Mouse (Mus musculus) urinary bladder, postnatal 25 days (tissue): ENCODE data around the gene Ccn1.
A peak's percentile ranks its signal among the peaks of the same experiment; 100 is the strongest.

ENCODE experiments used
- DNase-seq: peaks from one replicate; pipeline ENCODE4 v3.0.0; 2022; ENCODE audit warnings: low spot score

Gene Ccn1

DNA sequence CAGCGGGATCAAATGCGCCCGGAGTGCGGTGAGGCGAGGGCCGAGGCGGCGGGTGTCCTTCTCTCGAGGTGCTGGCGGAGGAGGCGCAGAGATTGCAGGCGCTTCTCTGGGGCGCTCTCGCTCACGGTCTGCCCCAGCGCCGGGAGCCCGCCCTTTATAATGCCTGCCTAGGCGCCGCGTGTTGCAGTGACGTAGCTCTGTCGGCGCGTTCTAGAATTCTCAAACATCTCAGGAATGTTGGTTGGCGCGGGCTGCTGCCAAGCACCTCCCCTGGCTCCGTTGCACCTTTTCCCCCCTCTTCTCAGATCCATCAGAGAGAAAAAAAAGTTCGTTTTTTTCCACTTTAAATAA, at the start of gene Ccn1:
Gene Ccn1 (minus strand): TSS at position 130 of the 351 bp plus-strand sequence.
- peak; percentile 86 for DNase-seq

DNA sequence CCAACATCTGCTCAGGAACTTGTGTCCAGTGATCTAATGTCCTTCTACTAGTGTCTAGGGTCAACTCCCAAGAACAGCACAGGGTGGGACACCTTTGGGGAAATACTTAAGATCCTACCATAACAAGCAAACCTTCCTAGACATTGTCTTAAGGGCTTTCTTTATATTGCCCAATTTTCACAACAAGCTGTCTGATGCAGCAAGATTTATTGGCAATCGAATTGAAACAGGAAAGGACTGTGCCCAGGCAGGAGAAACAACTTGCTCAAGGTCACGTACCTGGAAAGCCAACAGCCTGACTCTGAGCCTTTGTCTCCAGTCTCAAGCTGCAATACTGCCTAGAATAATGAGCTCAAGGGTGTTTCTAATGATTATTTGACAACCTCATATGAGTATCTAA, 43.6 kb upstream of the Ccn1 start:
- no peak for DNase-seq

DNA sequence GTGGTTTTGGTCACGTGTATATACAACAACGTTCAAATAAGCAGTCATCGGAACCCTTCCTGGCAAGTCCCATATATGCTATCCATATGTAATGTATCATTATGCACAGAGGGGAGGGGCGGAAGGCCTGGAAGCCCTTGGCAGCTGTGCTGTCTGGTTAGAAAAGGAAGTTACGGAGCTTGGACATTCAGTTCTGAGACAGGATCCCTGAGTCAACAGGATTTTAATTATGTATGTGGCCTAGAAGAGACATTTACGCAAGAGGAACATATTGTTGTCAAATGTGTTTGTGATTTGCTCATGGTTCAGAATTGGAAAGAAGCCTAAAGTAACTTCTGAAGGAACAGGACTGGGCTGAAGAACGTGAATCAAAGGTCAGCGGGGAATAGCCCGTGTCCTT, 42.3 kb upstream of the Ccn1 start:
- DNase-seq, result no peak

DNA sequence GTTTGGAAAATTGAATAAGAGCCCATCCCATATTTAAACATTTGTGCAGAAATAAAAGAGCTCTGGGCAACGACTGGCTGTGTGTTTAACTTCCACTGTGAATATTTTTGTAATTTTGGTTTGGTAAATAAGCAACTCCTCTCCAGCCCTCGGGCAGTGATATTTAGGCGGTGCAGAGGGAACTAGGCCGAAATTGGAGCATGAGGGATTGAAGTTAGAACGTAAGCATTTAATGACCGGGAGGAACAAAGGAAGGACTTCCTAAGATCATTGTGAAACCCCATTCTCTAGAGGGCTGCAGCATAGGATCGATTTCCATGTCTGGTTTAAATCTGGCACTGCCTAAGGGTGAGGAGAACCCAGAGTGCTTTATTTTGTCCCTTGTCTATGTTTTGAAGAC, 41.6 kb upstream of the Ccn1 start:
- DNase-seq, result no peak

DNA sequence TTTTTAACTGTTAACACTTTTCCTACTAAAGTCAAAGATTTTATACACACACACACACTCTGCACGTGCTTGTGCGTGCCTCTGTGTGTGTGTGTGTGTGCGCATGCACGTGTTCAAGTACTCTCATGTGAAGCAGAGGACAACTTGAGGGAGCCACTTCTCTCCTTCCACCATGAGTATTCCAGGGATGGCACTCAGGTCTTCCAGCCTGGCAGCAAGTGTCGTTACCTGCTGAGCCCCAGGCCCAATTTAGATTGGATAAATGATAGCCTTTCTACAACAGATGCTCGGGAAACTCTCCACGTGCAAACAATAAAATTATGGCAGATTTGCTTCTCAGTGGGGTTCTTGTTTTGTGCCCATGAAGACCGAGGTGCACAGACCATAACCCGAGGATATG, 39.5 kb upstream of the Ccn1 start:
- DNase-seq, result no peak

DNA sequence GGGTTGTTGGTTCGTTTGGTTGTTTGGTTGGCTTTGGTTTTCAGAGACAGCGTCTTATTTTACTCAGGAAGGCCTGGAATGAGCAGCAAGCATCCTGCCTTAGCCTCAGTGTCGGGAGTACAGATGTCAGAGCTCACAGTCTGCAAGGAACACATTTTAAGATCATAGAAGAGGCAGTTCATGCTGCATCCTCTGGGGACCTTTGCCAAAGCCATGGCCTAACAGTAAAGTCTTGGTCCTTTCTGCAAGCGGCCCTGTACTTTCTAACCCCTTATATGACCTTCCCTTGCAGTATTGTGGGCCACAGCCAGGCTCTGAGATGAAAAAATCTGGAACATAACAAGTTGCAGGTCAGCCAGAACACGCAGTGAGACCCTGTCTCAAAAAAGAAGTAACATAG, 38.1 kb upstream of the Ccn1 start:
- DNase-seq, result no peak

DNA sequence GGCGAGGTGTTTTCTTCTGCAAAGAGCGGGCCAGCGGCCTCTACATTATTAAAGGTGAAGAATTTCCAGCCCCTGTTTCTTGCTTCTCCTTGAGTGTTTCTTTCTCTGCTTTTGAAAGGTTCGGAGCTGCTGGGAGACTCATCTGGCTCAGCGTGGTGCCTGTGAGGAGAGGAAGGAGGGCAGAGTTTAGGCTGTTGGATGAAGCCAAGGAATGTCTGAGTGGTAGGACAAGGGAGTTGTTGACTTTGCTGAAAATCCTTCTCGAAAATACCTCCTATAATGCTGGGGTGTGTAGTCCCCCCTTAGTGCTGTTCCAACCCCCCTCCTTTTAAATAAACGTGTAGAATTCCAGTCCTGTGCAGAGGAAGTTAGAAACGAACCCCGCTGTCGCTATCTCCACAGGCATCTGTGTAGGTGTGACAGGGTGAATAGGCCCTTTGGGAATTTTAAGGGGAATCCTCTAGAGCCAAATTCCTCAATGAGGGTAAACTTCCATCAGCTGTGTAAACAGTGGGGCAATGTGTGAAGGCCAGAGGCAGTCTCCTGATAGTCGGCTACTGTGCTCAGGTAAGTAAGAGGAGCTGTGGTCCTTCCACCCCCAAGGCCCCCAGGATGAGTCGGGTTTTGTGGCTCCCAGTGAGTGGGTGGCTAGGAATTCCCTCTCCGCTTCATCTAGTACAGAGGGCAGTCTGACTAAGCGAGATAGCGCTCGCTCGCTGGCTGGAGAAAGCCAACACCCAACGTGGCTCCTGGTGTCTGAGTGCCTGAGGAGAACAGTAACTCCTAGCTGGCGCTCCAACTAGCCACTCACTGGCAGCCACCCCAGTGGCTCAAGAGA, 35.0 kb upstream of the Ccn1 start:
- DNase-seq, result peak; percentile 23

DNA sequence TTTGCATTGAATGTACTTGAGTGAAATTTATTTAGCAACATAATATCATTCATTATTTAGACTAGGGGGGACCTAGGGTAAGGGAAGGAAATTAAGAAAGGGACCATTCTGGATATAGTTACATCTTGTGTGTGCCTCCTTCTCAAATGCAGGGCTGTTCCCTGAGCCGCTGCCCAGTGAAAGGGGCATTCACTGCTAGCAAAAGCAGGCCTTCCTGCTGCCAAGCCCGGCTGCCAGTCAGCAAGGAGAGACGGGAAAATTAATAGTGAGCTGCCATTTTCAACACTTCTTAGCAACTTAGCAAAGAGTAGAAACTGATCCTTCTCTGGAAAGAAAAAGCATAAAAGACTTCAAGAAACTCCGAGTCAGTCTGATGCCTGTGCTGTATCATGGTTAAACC, 34.4 kb upstream of the Ccn1 start:
- no peak for DNase-seq

DNA sequence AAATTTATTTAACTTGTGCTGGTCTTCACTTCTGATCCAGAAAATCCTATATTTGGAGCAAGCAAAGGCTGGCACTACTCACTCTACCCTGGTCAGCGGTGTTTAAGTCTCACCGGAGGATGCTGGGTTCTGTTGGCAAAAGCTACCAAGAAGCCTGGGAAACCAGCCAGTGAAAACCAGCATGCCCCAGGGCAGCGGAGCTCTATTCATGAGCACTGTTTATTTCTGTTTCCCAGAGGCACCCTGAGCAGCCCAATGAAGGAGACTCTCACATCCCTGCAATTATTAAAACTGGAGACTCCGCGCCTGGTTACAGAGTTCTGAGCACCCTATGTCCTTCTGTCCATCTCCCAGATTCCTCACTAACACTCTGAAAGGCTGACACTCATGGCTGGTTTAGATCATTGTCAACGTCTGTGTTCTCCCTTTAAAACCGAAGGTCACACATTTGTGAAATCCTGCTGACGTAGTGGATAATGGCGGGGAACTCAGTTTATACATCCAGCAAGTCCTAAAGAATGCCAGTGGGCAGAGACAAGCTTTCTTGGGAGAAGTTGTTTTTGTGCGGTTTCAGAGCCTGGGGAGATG, 31.7 kb upstream of the Ccn1 start:
- DNase-seq, result no peak

DNA sequence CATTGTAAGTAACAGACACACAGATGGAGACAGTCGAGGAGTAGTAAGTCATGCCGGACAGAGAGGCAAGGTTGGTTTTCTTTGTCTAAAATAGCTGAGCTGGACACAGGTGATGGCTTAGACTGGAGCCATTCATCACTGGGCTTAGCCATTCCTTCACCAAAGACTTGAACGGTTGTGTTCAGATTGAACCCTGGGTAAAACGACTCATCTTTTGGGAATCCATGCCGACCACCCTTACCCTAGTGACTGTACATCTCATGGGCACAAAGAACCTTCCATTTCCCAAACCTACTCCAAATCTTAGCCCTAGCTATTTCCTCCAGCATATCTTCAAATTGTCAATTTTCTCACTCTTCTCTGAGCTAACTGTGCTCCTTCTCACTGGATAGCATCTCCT, 30.9 kb upstream of the Ccn1 start:
- no peak for DNase-seq

DNA sequence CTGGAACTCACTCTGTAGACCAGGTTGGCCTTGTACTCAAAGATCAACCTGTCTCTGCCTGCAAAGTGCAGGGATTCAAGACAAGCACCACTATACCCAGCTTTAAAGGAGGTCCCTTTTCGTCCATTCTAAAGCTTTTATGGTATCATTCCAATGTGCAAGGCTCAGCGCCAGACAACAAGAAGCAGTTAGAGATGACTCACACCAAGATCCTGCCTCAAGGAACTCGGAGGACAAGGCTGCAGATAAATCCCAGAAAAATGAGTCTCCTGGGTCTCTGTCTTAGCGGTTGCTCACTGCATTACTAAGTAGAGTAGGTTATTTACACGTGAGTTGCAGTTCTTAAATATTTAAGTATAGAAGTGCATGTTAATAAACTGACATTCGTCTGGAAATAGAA, 26.4 kb upstream of the Ccn1 start:
- no peak for DNase-seq

DNA sequence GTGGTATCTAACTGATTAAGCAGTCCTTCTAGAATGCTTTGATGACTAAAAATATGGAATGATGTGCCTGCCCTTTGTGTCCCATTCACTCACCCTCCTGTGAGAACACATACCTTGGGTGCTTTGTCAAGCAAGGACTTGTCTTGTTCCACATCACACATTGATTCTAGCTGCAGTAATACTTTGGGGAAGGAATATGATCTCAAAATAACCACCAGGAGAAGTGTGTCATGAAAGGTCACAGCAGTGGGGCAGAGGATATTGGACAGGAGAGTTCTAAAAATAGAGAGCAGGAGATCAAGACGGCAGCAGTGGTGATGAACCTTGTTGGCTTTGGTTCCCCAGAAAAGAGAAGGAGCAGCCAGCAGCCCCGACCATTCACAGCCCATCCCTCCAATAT, 25.0 kb upstream of the Ccn1 start:
- DNase-seq, result no peak

DNA sequence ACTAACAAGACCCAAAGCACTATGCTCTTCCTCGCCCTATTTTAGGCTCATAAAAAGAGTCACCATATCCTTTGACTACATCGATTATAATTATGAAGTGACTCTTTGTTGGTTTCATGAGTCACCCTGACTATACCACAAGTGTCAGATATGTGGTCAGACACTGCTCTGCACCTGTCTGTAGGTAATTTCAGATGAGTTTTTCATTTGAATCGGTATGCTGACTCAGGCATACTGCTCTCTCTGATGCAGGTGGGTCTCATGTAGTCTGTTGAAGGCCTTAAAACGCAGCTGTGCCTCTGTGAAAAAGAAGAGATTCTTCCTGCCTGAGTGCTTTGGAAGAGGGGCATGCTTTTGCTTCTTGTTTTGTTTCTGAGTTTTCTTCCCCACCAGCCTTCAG, 16.6 kb upstream of the Ccn1 start:
- DNase-seq, result no peak

DNA sequence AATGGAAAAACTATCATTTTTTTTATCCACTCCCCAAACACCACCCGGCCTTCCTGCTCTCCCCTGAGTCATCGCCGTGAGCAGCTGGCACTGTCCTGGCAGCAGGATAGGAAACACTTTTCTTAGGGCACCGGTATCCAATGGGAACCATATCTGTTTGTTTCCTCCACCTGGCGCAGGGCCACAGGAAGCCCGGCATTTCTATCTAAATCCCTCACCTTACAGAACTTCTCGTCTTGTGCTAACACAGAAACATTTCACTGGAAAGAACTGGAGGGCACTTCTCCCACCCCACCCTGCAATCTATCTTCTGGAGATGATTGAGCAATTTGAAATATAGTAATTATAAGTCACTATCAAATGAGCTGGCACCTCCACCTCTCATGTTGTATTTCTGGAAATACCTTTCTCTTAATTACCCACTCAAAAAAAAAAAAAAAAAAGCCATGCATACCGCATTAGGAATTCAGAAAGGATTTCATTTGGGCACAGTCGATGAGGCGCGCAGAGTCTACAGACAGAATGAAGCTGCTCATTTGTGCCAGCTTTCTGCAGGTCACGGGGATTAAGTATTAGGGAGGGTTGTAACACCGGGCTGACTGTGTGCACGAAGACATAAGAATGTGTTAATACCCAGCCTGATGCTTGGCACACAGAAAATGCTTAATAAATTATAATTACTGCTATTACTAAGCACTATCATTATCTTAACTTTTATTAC, 7.4 kb upstream of the Ccn1 start:
- no peak for DNase-seq

DNA sequence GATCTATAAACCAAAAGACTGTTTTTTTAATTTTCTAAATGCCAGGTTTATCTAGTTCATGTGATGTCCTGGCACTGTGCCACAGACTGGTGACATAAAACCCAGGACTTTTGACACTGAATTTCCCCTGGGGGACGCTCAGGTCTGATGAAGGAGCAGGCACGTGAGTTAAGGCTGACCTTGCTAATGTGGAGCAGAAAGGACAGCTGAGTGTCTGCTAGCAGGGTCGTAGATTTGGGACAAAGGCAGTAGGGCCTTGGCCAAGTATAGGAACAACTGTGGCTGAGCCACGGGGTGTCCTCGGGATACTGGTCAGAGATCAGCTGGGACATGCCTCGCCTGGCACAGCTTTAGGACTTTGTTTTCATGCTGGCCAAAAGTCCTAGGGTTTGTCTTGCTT, 5.2 kb upstream of the Ccn1 start:
- DNase-seq, result no peak

DNA sequence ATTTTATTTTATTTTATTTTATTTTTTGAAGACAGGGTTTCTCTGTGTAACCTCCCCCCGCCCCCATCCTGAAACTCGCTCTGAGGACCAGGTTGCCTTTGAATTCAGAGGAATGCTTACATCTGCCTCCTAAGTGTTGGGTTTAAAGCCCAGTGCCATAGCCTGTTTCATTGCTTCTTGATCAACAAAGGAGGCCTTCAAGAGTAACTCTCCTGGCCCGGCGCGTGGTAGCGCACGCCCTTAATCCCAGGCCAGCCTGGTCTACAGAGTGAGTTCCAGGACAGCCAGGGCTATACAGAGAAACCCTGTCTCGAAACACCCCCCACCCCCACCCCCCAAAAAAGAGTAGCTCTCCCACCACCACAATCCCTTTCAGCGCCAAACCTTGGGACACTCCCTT, 4.2 kb upstream of the Ccn1 start:
- DNase-seq, result no peak

DNA sequence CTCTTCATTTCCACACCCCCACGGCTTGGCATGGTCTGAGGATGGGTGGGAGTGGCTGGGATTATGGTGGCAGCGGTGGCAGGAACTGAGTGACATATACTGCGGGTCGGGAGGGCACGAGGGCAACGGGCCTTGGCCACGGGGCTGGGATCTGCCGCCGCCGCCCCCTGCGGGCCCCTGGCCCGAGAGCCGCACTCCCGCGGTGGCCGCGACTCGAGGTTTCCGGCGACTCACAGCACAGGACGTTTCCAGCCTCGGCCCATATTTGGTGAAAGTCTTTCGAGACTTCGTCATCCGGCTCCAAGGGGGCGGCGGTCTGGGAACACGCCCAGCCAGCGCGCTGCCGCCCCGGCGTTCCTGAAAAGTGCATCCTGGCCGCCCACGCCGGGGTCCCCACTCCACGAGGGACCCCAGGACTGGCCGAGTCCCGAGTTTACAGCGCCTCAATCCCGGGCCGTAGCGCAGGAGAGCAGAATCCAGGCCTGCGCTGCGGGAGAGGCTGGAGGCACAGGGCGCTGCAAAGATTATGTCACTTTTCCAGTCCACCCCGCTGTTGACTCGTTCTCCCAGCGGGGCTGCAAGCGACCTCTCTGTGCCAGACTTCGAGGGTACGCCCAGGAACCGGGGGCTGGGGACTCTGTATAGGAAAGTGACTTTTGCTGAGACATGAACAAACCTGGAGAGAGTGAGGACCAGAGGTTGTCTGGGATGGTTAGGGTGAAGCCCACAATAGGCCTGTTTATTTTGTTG, 3.6 kb upstream of the Ccn1 start:
- DNase-seq, result peak; percentile 73

DNA sequence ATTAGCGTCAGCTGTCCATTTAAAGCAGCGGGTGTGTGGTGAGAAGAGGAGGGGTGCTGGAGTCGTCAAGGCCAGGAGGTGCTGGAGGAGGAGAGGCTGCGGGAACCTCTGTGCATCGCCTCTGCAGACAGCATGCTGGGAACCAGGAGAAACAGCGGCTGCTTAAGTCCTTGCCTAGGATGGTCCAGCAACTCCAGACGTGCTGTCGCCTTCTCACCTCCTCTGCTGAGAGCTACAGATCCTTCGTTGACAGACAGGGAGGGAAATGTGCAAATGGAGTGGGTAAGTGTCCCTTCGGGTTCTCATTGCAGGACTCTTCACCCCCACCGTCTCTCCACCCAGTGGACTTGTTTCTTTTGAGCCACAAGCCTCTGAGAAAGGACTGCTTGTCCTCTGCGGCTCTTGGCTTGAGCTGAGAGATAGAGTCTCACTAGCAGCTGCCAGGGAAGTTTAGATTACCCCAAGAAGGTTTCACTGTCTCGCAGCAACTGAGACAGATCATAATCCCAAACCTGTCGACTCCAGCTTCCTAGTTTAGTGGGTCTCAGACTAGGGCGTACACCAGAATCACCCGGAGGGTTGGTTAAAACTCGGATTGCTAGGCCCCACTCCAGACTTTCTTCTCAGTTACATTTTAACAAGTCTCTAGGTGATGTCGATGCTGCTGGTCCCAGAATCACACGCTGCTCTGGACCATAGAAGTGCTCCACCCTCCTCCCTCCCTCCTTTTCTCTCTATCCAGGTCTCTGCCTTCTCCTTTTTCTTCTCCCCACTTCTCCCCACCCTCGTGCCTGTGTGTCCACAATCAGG, 2.7 kb upstream of the Ccn1 start:
- peak; percentile 17 for DNase-seq

DNA sequence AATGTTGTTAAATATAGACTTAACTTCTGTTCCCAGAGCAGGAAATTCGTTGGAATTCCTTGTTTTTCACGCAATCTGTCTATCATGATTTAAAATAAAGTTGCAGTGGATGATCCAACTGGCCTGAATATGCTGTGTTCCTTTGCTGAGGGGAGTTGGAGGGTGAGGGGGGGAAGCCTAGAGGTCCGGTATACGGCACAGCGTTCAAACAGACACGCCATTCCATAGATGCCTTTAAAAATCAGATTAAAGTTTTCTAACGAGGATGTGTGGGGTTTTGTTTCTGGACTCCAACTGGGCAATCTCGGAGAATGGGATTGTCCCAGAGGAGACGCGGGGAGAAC, 2.2 kb upstream of the Ccn1 start:
- no peak for DNase-seq

DNA sequence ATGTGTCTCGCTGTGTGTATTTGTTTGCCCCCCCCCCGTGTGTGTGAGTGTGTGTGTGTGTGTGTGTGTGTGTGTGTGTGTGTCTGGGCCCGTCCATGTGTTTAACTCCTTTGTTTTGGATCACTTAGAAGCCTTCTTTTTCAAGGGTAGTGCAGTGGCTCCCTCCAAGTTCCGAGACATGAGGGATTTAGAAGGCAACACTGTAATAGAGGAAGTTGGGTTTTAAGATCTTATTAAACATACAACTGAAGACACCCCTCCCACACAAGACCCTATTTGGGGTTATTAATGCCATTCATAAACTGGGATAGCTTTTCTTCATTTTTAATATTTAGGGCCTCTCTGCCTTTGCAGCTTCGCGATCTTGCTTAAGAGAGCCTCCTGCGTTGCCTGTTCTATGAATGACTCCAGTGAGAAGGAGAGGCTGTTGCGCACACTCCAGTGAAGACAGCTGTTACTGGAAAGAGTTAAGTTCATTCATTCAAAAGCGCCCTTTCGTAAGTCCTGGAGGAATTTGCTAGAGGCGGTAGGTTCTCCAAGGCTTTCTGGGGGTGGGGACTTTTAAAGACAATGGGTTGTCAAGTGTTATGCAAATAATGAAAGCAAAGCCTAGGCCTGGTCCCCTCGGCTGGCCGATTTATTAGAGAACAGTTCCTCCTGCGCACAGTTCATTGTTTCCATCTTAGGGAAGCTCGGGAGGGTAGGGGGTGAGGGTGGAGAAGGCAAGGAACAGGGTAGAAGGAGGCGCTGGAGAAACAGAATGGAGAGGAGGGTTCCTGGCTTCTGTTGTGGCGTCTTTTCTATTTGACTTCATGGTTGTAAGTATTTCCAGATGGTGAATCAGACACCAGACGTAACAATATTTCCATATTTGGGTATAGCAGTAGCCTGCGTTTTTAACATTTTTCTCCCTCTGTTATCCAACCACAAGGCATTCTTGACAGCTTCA, 1.5 kb upstream of the Ccn1 start:
- DNase-seq, result no peak
